Mouse (Mus musculus) gastrocnemius, postnatal 36 days (tissue): Measurements from ENCODE around the gene Rbbp7. TPM values are rescaled to one million over a fixed set of nuclear protein-coding genes. Genes with fewer than 3 reads are reported as not detected.
"Not testable (repeated sequence)": the region's sequence is repeated elsewhere in the genome, so short reads cannot be mapped to it uniquely, and the experiment has no call there.

Experiments used
- DNase-seq, 2 experiments: peaks; one replicate each; pipeline ENCODE4 v3.0.0; 2022
- intact Hi-C: fragments of 180-260 bp; cut with DNase I; formaldehyde crosslinking; loops from one replicate; pipeline ENCODE4 v1.15.1; 2025
- total RNA-seq, 2 experiments: library from RNA; stranded (reverse); gene quantifications; 2 replicates each; pipeline ENCODE4 v1.2.3; 2021

The Rbbp7 gene
- total RNA-seq, 2 experiments from 2014 or later, result 73.8 to 88.7 TPM

DNA sequence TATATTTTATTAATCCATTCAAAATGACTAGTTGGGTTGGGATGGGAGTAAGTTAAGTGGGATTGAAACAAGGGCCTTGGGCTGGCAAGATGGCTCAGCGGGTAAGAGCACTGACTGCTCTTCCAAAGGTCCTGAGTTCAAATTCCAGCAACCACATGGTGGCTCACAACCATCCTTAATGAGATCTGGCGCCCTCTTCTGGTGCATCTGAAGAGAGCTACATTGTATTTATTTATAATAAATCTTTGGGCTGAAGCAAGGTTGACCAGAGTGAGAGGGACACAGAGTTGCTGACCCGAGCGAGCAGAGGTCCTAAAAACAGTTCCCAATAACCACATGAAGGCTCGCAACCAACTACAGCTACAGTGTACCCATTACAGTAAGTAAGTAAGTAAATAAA lies 31.2 kb downstream of the Rbbp7 start:
- DNase-seq, intact Hi-C loops: not testable (repeated sequence)

DNA sequence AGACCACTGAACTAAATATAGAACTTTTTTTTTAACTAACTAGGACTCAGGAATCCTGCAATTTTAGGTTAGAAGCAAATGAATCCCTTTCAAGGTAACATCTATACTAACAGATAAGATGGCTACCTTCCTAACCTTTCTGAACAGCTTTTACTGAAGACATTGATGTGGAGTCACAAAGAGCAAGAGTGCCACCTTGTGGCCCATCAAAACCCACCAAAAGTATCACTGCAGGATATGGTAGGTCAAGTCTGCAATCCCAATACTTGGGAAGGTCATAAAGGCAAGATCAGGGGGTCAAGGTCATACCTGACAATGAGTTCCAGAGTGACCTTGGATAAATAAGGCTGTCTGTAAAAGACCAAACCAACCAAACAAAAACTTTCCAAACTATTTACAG lies 40.2 kb downstream of the Rbbp7 start:
- intact Hi-C loops, result no loop called here
- DNase-seq, result no peak

- DNase-seq, result no peak
- intact Hi-C loops, result no loop called here
Measured at GRCm38 (mm10) chrX:162828016-162828415, 67.8 kb downstream of the Rbbp7 start.

Other genes with a start within 250 kb of the Rbbp7 start
- 1 to 10 TPM in 1 of 2 experiments, under 1 TPM in 1; 0.99 to 1.1 TPM for gene Reps2, start 116.8 kb upstream of the Rbbp7 start, total RNA-seq
- 1 to 10 TPM; 6.4 to 9.4 TPM for gene Txlng, start 69.1 kb downstream of the Rbbp7 start, total RNA-seq
- 10 to 100 TPM; 20.3 to 24.2 TPM for gene Syap1, start 128.0 kb downstream of the Rbbp7 start, total RNA-seq
- gene Ctps2, start 140.8 kb downstream of the Rbbp7 start, total RNA-seq, result 1 to 10 TPM; 4.9 to 5.3 TPM
- gene S100g, start 204.2 kb downstream of the Rbbp7 start, total RNA-seq, result not detected